Mouse (Mus musculus) heart, embryonic 16.5 days (tissue): ENCODE measurements around the gene Dhcr7. TPM values are rescaled to one million over a fixed set of nuclear protein-coding genes. Genes with fewer than 3 reads are reported as not detected.
A peak's percentile ranks its signal among the peaks of the same experiment; 100 is the strongest.

Source experiments
- ATAC-seq: fragments of 200-750 bp; cut with Nextera tagmentation; replicated peaks from 2 replicates; pipeline ENCODE4 v1.8.0; 2017; ENCODE audit warnings: moderate number of reproducible peaks; ENCODE audit not compliant: insufficient read depth, low FRiP score; ENCODE audit errors: extremely low read depth
- H3K27ac ChIP-seq: fragments of 300-500 bp; sonication (generic); 2 replicates; pipeline ENCODE4 v1.5.1; 2014; ENCODE audit warnings: mild to moderate bottlenecking, low read length, control low read depth, moderate library complexity
- H3K27me3 ChIP-seq: fragments of 300-500 bp; sonication (generic); 2 replicates; pipeline ENCODE4 v1.6.1; 2014; ENCODE audit warnings: low read length, mixed read lengths; ENCODE audit not compliant: control insufficient read depth, insufficient read depth
- H3K36me3 ChIP-seq: fragments of 300-500 bp; sonication (generic); 2 replicates; pipeline ENCODE4 v1.6.1; 2014; ENCODE audit not compliant: control insufficient read depth, insufficient read depth
- H3K4me1 ChIP-seq: fragments of 300-500 bp; sonication (generic); 2 replicates; pipeline ENCODE4 v1.6.1; 2014; ENCODE audit warnings: low read length, mixed read lengths; ENCODE audit not compliant: control insufficient read depth, insufficient read depth
- H3K4me2 ChIP-seq: fragments of 300-500 bp; sonication (generic); 2 replicates; pipeline ENCODE4 v1.6.1; 2014; ENCODE audit warnings: low read depth, mild to moderate bottlenecking, control low read depth, low read length
- H3K4me3 ChIP-seq: fragments of 300-500 bp; sonication (generic); 2 replicates; pipeline ENCODE4 v1.5.1; 2014; ENCODE audit warnings: mild to moderate bottlenecking, control low read depth, low read length
- H3K9ac ChIP-seq: fragments of 300-500 bp; sonication (generic); 2 replicates; pipeline ENCODE4 v1.6.1; 2014; ENCODE audit warnings: low read length, control low read depth
- H3K9me3 ChIP-seq: fragments of 300-500 bp; sonication (generic); replicated peaks from 2 replicates; pipeline ENCODE4 v1.6.1; 2016; ENCODE audit warnings: low read length; ENCODE audit not compliant: control insufficient read depth
- WGBS: fragments of 180-500 bp; shearing (Covaris S2); extraction: QIAGEN DNeasy Blood & Tissue Kit; methylation state at CpG from one replicate; pipeline ENCODE4 v1.1.7; 2014; 5-methylcytosine and 5-hydroxymethylcytosine counted together
- polyA plus RNA-seq: library from polyadenylated mRNA; unstranded; fragments of >200 nt; fragmentation: Nextera tagmentation; extraction: Ambion mirVana; gene quantifications from 2 replicates; pipeline ENCODE4 v1.2.1, GENCODE M21; 2015

Dhcr7 gene
- 19.1 and 23.8 TPM in 2 replicates for polyA plus RNA-seq

- Histone ChIP-seq H3K4me3 (peak within 1 kb of the TSS; percentile 71), H3K27ac (peak within 1 kb of the TSS; percentile 88), H3K9me3 (no peaks in the 10 kb centered on the region), H3K27me3 (no peaks in the 10 kb centered on the region), H3K9ac (peak within 1 kb of the TSS; percentile 81), H3K4me1 (peaks cover 10% of the 10 kb centered on the region), H3K36me3 (peaks cover 10% of the 10 kb centered on the region), H3K4me2 (peak within 1 kb of the TSS; percentile 72)
- ATAC-seq = peak; percentile 99
- WGBS = under 1% methylated on average over 40 of the region's 40 CpGs
Observed at GRCm38 (mm10) chr7:143822375-143823265, at the start of gene Dhcr7, which contains the start of gene Nadsyn1. Gene Dhcr7, plus strand, starts transcription at chr7:143823145. Gene Nadsyn1, minus strand, starts transcription at chr7:143822849.

DNA sequence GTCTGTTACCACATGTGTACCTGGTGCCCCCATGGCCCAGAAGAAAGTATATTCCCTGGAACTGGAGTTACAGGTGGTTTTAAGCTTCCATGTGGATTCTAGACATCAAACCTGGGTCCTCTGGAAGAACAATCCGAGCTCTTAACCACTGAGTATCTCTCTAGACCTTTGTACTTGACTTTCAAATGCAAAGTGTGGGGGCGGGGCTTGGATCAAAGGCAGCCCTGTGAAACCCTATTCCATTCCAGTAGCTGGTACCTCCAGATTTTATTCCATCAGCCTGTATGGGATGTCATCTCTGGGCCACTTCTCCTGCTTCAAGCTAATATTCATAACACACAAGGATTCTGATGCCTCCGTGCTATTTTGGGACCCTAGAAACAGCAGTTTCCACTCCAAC lies 46.8 kb upstream of the Dhcr7 start:
- Histone ChIP-seq H3K4me3 (no peak overlapping the region), H3K36me3 (no peaks in the 10 kb centered on the region), H3K4me2 (no peak overlapping the region), H3K4me1 (peaks cover 7% of the 10 kb centered on the region; the same call in 1 of the 2 replicates), H3K27me3 (0 out of 2 replicates have a peak, but pooled peaks cover 2% of the 10 kb centered on the region), H3K9ac (no peak overlapping the region), H3K9me3 (no peaks in the 10 kb centered on the region), H3K27ac (no peak overlapping the region)
- no peak for ATAC-seq
- 35% methylated on average over 3 of the region's 3 CpGs for WGBS

- no peak overlapping the region for H3K4me2 ChIP-seq
- H3K9ac ChIP-seq = no peak overlapping the region
- H3K4me1 ChIP-seq = peaks cover 7% of the 10 kb centered on the region; the same call in 1 of the 2 replicates
- peak; percentile 69 for ATAC-seq
- H3K9me3 ChIP-seq = no peaks in the 10 kb centered on the region
- no peaks in the 10 kb centered on the region for H3K36me3 ChIP-seq
- 6% methylated on average over 2 of the region's 2 CpGs for WGBS
- H3K27ac ChIP-seq = no peak overlapping the region
- H3K4me3 ChIP-seq = no peak overlapping the region
- H3K27me3 ChIP-seq = 0 out of 2 replicates have a peak, but pooled peaks cover 2% of the 10 kb centered on the region
Observed at GRCm38 (mm10) chr7:143777375-143777774, 45.6 kb upstream of the Dhcr7 start.

- 21% methylated on average over 6 of the region's 6 CpGs for WGBS
- ATAC-seq = peak; percentile 37
- Histone ChIP-seq H3K36me3 (no peaks in the 10 kb centered on the region), H3K4me2 (peak overlapping the region; percentile 77), H3K27ac (peak overlapping the region; percentile 81), H3K9ac (peak overlapping the region; percentile 71), H3K4me3 (peak overlapping the region; percentile 58), H3K27me3 (no peaks in the 10 kb centered on the region), H3K9me3 (no peaks in the 10 kb centered on the region), H3K4me1 (peaks cover 24% of the 10 kb centered on the region)
Observed at GRCm38 (mm10) chr7:143783378-143783995, 39.5 kb upstream of the Dhcr7 start.

GRCm38 (mm10) chr7:143783996-143784829 lies 38.7 kb upstream of the Dhcr7 start, which contains the start of gene Mrgpre:
Gene Mrgpre, minus strand, starts transcription at chr7:143784500.
- whole genome bisulfite sequencing = under 1% methylated on average over 20 of the region's 21 CpGs
- Histone ChIP-seq H3K4me3 (peak within 1 kb of the TSS; percentile 58), H3K9me3 (no peaks in the 10 kb centered on the region), H3K36me3 (no peaks in the 10 kb centered on the region), H3K4me1 (peaks cover 24% of the 10 kb centered on the region), H3K9ac (peak within 1 kb of the TSS; percentile 71), H3K27me3 (no peaks in the 10 kb centered on the region; the same call in 1 of the 2 replicates), H3K4me2 (peak within 1 kb of the TSS; percentile 77), H3K27ac (peak within 1 kb of the TSS; percentile 81)
- peak; percentile 80 for ATAC-seq

- peaks cover 18% of the 10 kb centered on the region for H3K36me3 ChIP-seq
- H3K4me2 ChIP-seq = no peak overlapping the region
- peaks cover 6% of the 10 kb centered on the region for H3K9me3 ChIP-seq
- no peak overlapping the region for H3K4me3 ChIP-seq
- H3K27ac ChIP-seq = no peak overlapping the region
- H3K4me1 ChIP-seq = no peaks in the 10 kb centered on the region
- ATAC-seq = no peak
- H3K9ac ChIP-seq = no peak overlapping the region
- H3K27me3 ChIP-seq = no peaks in the 10 kb centered on the region; the same call in 1 of the 2 replicates
- 70% methylated on average over 6 of the region's 6 CpGs for WGBS
Observed at GRCm38 (mm10) chr7:143792336-143792985, 30.5 kb upstream of the Dhcr7 start.

DNA sequence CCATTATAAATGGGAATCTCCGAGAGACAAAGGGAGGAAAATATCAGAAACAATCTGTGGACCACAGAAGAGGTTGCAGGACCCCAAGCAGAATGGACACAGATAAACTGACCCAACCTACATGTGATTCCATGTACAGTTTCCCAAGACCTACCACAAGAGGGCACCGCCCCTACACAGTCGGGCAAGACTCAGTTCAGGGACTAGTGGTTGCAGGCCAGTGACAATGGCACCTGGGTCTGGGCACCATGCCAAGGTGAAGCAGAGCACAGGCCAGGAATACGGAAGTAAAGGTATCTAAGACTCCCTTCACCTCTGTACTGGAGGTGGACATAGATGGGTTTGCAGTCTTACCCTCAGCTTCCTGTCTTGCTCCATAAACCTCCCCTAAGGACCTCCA lies 29.8 kb upstream of the Dhcr7 start:
- Histone ChIP-seq H3K4me3 (no peak overlapping the region), H3K4me2 (no peak overlapping the region), H3K4me1 (no peaks in the 10 kb centered on the region), H3K9me3 (peaks cover 6% of the 10 kb centered on the region), H3K36me3 (peaks cover 25% of the 10 kb centered on the region), H3K27ac (no peak overlapping the region), H3K9ac (no peak overlapping the region), H3K27me3 (no peaks in the 10 kb centered on the region; the same call in 1 of the 2 replicates)
- no peak for ATAC-seq
- 57% methylated on average over 4 of the region's 4 CpGs for WGBS

GRCm38 (mm10) chr7:143798783-143799182 lies 24.2 kb upstream of the Dhcr7 start:
- Histone ChIP-seq H3K9me3 (no peaks in the 10 kb centered on the region), H3K4me3 (no peak overlapping the region), H3K4me2 (no peak overlapping the region), H3K9ac (no peak overlapping the region), H3K27me3 (no peaks in the 10 kb centered on the region), H3K4me1 (no peaks in the 10 kb centered on the region), H3K27ac (no peak overlapping the region), H3K36me3 (peaks cover 53% of the 10 kb centered on the region)
- 90% methylated on average over 4 of the region's 4 CpGs for WGBS
- ATAC-seq = no peak
